Mouse (Mus musculus) heart, postnatal 0 days (tissue): ENCODE measurements around the gene Ovgp1.

Source experiments
- CTCF ChIP-seq: IDR thresholded peaks from 2 replicates; pipeline ENCODE4 v1.5.1; 2016; ENCODE audit warnings: antibody characterized with exemption, control low read depth, low read depth
- EP300 ChIP-seq: IDR thresholded peaks from 2 replicates; pipeline ENCODE4 v1.6.1; 2016; ENCODE audit warnings: antibody characterized with exemption, low read depth

DNA sequence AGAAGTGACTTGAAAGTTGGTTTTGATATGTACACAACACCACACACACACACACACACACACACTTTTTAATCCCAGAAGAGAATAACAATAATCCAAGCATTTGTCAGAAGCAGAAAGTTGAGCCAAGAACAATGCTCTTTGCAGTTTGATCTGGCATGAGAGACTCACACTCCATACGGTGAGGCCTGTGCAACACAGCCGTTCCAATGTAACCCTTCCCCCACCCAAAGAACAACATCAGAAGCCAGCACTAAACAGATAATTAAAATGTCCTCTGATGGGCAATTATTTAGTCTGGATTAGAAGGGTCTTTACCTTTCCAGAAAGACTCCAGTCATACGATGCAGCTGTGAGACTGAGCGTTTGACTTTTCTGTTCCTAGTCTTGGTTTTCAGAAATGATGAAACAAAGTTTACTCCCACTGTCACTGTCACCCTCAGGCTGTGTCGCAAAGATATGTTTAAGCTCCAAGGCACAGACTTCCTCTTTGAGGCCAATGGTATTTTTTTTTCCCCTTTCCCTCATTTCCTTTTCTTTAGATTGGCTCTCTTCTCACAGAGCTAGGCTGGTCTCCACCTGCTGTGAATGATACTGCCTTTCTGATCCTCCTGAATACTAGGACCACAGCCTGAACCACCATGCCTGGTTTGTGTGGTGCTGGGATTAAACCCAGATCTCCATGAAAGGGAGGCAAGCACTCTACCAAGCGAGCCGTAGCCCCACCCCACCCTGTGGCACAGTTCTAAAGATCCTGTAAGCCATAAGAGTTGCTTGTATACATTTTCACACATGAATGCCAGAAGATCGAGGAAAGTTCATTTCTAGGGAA lies 41.1 kb upstream of the Ovgp1 start, which contains the start of gene I830077J02Rik:
- TF ChIP-seq CTCF (no peak), EP300 (no peak)
